Mouse (Mus musculus) lung, embryonic 16.5 days (tissue): ENCODE results near the gene Cpne8. TPM values are rescaled to one million over a fixed set of nuclear protein-coding genes. Genes with fewer than 3 reads are reported as not detected.

Experiments used
- ATAC-seq: fragments of 200-750 bp; cut with Nextera tagmentation; 2 replicates; pipeline ENCODE4 v1.8.0; 2017; ENCODE audit warnings: low read depth, mild to moderate bottlenecking, moderate library complexity
- H3K27ac ChIP-seq: fragments of 300-500 bp; sonication (generic); 2 replicates; pipeline ENCODE4 v1.5.1; 2014; ENCODE audit warnings: mild to moderate bottlenecking, control low read depth, low read length
- H3K27me3 ChIP-seq: fragments of 300-500 bp; sonication (generic); 2 replicates; pipeline ENCODE4 v1.6.1; 2014; ENCODE audit warnings: low read depth, low read length, mixed read lengths; ENCODE audit not compliant: control insufficient read depth, insufficient read depth
- H3K36me3 ChIP-seq: fragments of 300-500 bp; sonication (generic); 2 replicates; pipeline ENCODE4 v1.6.1; 2014; ENCODE audit warnings: low read length; ENCODE audit not compliant: control insufficient read depth, insufficient read depth
- H3K4me1 ChIP-seq: fragments of 300-500 bp; sonication (generic); replicated peaks from 2 replicates; pipeline ENCODE4 v1.6.1; 2014; ENCODE audit warnings: low read length, mixed read lengths; ENCODE audit not compliant: control insufficient read depth, insufficient read depth
- H3K4me2 ChIP-seq: fragments of 300-500 bp; sonication (generic); 2 replicates; pipeline ENCODE4 v1.6.1; 2014; ENCODE audit warnings: low read depth, low read length, control low read depth
- H3K4me3 ChIP-seq: fragments of 300-500 bp; sonication (generic); 2 replicates; pipeline ENCODE4 v1.5.1; 2014; ENCODE audit warnings: mild to moderate bottlenecking, low read length, control low read depth
- H3K9ac ChIP-seq: fragments of 300-500 bp; sonication (generic); 2 replicates; pipeline ENCODE4 v1.6.1; 2014; ENCODE audit warnings: low read length, control low read depth
- H3K9me3 ChIP-seq: fragments of 300-500 bp; sonication (generic); 2 replicates; pipeline ENCODE4 v1.6.1; 2016; ENCODE audit warnings: low read length; ENCODE audit not compliant: control insufficient read depth
- WGBS: fragments of 180-500 bp; shearing (Covaris S2); extraction: QIAGEN DNeasy Blood & Tissue Kit; methylation state at CpG from one replicate; pipeline ENCODE4 v1.1.7; 2014; 5-methylcytosine and 5-hydroxymethylcytosine counted together
- polyA plus RNA-seq: library from polyadenylated mRNA; unstranded; fragments of >200 nt; fragmentation: Nextera tagmentation; extraction: Ambion mirVana; gene quantifications from 2 replicates; pipeline ENCODE4 v1.2.1, GENCODE M21; 2015

Cpne8 gene
- polyA plus RNA-seq, 1 experiment from 2014 or later = 21.5 TPM

DNA sequence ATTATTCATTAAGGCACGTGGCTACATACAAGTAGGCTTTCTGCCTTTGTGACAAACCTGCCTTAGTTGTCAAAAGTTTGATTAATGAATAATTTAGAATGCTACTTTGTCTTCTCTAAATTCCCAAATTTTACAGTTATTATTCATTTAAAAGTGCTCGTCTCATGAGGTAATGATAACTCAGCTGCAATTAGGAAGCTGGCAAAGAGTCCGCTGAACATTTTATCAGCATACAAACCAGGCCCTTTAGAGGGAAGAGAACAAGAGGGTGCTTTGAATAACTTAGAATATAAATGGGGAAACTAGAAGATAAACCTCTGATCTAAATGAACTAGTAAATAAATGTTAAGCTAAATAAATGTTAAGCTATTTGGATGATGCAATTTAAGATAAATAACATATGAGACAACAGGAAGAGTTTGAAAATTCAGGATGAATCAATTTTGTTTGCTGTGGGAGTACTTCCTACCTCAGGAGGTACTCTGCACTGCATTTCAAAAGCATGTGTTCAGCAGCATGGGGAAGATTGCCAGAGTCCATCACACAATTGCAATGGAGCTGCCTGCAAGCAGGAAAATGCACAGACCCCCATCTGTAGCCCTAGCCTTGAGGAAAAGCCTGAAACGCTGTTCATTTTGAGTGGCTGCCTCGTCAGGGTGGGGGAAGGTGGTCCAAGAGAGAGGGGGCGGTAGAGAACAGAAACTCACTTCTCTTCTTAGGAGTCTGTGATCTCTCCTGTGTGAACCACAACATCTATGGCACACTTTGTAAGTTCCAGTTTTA lies 81.3 kb downstream of the Cpne8 start:
- Histone ChIP-seq H3K9me3 (no peaks in the 10 kb centered on the region), H3K27ac (no peak overlapping the region), H3K4me2 (no peak overlapping the region), H3K36me3 (no peaks in the 10 kb centered on the region), H3K4me3 (no peak overlapping the region), H3K9ac (no peak overlapping the region), H3K4me1 (no peaks in the 10 kb centered on the region), H3K27me3 (no peaks in the 10 kb centered on the region)
- ATAC-seq = no peak
- 67% methylated on average over 6 of the region's 6 CpGs for WGBS

GRCm38 (mm10) chr15:90595592-90595991 lies 83.6 kb downstream of the Cpne8 start:
- H3K4me3 ChIP-seq = no peak overlapping the region
- no peaks in the 10 kb centered on the region for H3K4me1 ChIP-seq
- 70% methylated on average over 2 of the region's 2 CpGs for WGBS
- H3K4me2 ChIP-seq = no peak overlapping the region
- H3K9me3 ChIP-seq = no peaks in the 10 kb centered on the region
- no peak overlapping the region for H3K9ac ChIP-seq
- no peaks in the 10 kb centered on the region for H3K36me3 ChIP-seq
- no peak overlapping the region for H3K27ac ChIP-seq
- no peak for ATAC-seq
- no peaks in the 10 kb centered on the region for H3K27me3 ChIP-seq

- no peaks in the 10 kb centered on the region for H3K36me3 ChIP-seq
- no peak for ATAC-seq
- no peak overlapping the region for H3K9ac ChIP-seq
- H3K4me1 ChIP-seq = no peaks in the 10 kb centered on the region
- H3K9me3 ChIP-seq = no peaks in the 10 kb centered on the region
- 34% methylated on average over 7 of the region's 7 CpGs for WGBS
- no peaks in the 10 kb centered on the region for H3K27me3 ChIP-seq
- H3K4me2 ChIP-seq = no peak overlapping the region
- no peak overlapping the region for H3K4me3 ChIP-seq
- no peak overlapping the region for H3K27ac ChIP-seq
Measured at GRCm38 (mm10) chr15:90589587-90589986, 89.6 kb downstream of the Cpne8 start.

GRCm38 (mm10) chr15:90577402-90577801 lies 101.8 kb downstream of the Cpne8 start:
- Histone ChIP-seq H3K36me3 (no peaks in the 10 kb centered on the region), H3K4me3 (no peak overlapping the region), H3K9ac (no peak overlapping the region), H3K4me1 (no peaks in the 10 kb centered on the region), H3K9me3 (no peaks in the 10 kb centered on the region), H3K4me2 (no peak overlapping the region), H3K27ac (no peak overlapping the region), H3K27me3 (no peaks in the 10 kb centered on the region)
- ATAC-seq = no peak
- WGBS = 89% methylated on average over 3 of the region's 3 CpGs

DNA sequence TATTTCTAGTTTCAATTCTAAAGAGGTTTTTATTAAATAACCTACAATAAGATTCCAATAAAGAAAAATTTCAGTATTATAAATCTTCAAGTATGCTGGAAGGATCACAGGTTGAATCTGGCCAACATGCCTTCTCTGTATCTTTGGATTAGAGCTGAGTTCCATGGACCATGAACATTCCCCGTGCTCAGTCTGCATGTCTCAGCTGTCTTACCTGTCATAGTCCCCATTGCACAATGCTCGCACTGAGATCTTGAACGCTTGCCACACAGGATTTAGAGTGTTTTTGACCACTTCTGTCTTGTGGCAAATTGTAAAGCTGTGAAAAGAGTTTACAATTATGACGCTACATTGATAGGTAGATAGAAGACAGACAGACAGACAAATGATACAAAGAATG lies 110.0 kb downstream of the Cpne8 start:
- Histone ChIP-seq H3K27ac (no peak overlapping the region), H3K4me3 (no peak overlapping the region), H3K4me2 (no peak overlapping the region), H3K36me3 (no peaks in the 10 kb centered on the region), H3K9ac (no peak overlapping the region), H3K27me3 (no peaks in the 10 kb centered on the region), H3K4me1 (no peaks in the 10 kb centered on the region), H3K9me3 (no peaks in the 10 kb centered on the region)
- no peak for ATAC-seq
- WGBS = 90% methylated on average over 4 of the region's 4 CpGs

GRCm38 (mm10) chr15:90568050-90568449 lies 111.2 kb downstream of the Cpne8 start:
- no peaks in the 10 kb centered on the region for H3K36me3 ChIP-seq
- H3K27ac ChIP-seq = no peak overlapping the region
- H3K9ac ChIP-seq = no peak overlapping the region
- H3K27me3 ChIP-seq = no peaks in the 10 kb centered on the region
- H3K4me3 ChIP-seq = no peak overlapping the region
- no peaks in the 10 kb centered on the region for H3K4me1 ChIP-seq
- no peaks in the 10 kb centered on the region for H3K9me3 ChIP-seq
- H3K4me2 ChIP-seq = no peak overlapping the region
- ATAC-seq = no peak
- 61% methylated on average over 4 of the region's 4 CpGs for WGBS

GRCm38 (mm10) chr15:90563996-90564395 lies 115.2 kb downstream of the Cpne8 start:
- 60% methylated on average over 3 of the region's 3 CpGs for WGBS
- no peak overlapping the region for H3K9ac ChIP-seq
- ATAC-seq = no peak

GRCm38 (mm10) chr15:90561613-90562012 lies 117.6 kb downstream of the Cpne8 start:
- H3K27me3 ChIP-seq = no peaks in the 10 kb centered on the region
- no peak overlapping the region for H3K4me3 ChIP-seq
- H3K27ac ChIP-seq = no peak overlapping the region
- 75% methylated on average over 12 of the region's 12 CpGs for WGBS
- no peak for ATAC-seq
- no peak overlapping the region for H3K9ac ChIP-seq
- H3K4me2 ChIP-seq = no peak overlapping the region
- no peaks in the 10 kb centered on the region for H3K4me1 ChIP-seq
- H3K9me3 ChIP-seq = no peaks in the 10 kb centered on the region
- no peaks in the 10 kb centered on the region for H3K36me3 ChIP-seq

More at GRCm38 (mm10) chr15:90563996-90564395, 115.2 kb downstream of the Cpne8 start:
- no peaks in the 10 kb centered on the region for H3K9me3 ChIP-seq
- no peak overlapping the region for H3K4me3 ChIP-seq
- H3K36me3 ChIP-seq = no peaks in the 10 kb centered on the region
- H3K27ac ChIP-seq = no peak overlapping the region
- no peaks in the 10 kb centered on the region for H3K4me1 ChIP-seq
- H3K27me3 ChIP-seq = no peaks in the 10 kb centered on the region
- no peak overlapping the region for H3K4me2 ChIP-seq

GRCm38 (mm10) chr15:90548589-90548988 lies 130.6 kb downstream of the Cpne8 start:
- Histone ChIP-seq H3K4me2 (no peak overlapping the region), H3K9ac (no peak overlapping the region), H3K4me3 (no peak overlapping the region), H3K9me3 (no peaks in the 10 kb centered on the region), H3K27ac (no peak overlapping the region), H3K36me3 (no peaks in the 10 kb centered on the region), H3K27me3 (no peaks in the 10 kb centered on the region), H3K4me1 (no peaks in the 10 kb centered on the region)
- WGBS = 91% methylated on average over 7 of the region's 7 CpGs
- no peak for ATAC-seq
